Mouse (Mus musculus) myocyte (in vitro differentiated cells): ENCODE measurements around the gene Eci2. TPM values are rescaled to one million over a fixed set of nuclear protein-coding genes. Genes with fewer than 3 reads are reported as not detected.

Source experiments
- H3K27me3 ChIP-seq: one replicate; pipeline ENCODE4 v1.6.1; 2011; ENCODE audit not compliant: control insufficient read depth, insufficient read depth, insufficient read length
- H3K36me3 ChIP-seq: one replicate; pipeline ENCODE4 v1.6.1; 2011; ENCODE audit not compliant: control insufficient read depth, insufficient read depth
- H3K4me2 ChIP-seq: one replicate; pipeline ENCODE4 v1.6.1; 2011; ENCODE audit warnings: low read depth, control low read depth
- H3K4me3 ChIP-seq: one replicate; pipeline ENCODE4 v1.5.1; 2011; ENCODE audit warnings: mild to moderate bottlenecking, control low read depth, moderate library complexity
- H3K79me2 ChIP-seq: one replicate; pipeline ENCODE4 v1.6.1; 2011; ENCODE audit not compliant: control insufficient read depth, insufficient read depth
- H3ac ChIP-seq: one replicate; pipeline ENCODE4 v1.6.1; 2011; ENCODE audit not compliant: control insufficient read depth, insufficient read length
- CEBPB ChIP-seq: IDR thresholded peaks from 2 replicates; pipeline ENCODE4 v1.6.1; 2011; ENCODE audit warnings: mild to moderate bottlenecking, moderate library complexity; ENCODE audit not compliant: poor library complexity, insufficient read depth, severe bottlenecking
- E2F4 ChIP-seq: IDR thresholded peaks from one replicate; pipeline ENCODE4 v1.6.1; 2011; ENCODE audit warnings: mild to moderate bottlenecking, control low read depth, moderate library complexity; ENCODE audit not compliant: insufficient read depth
- MAX ChIP-seq: IDR thresholded peaks from one replicate; pipeline ENCODE4 v1.6.1; 2011; ENCODE audit warnings: low read depth, mild to moderate bottlenecking, control low read depth
- MYOD1 ChIP-seq, 3 experiments: IDR thresholded peaks; one replicate each; pipeline ENCODE4 v1.6.1; 2011; ENCODE audit warnings: control low read depth in 2 of 3, low read depth in 2 of 3, mild to moderate bottlenecking in 2 of 3, moderate library complexity in 1 of 3; ENCODE audit not compliant: insufficient read length in 2 of 3, control insufficient read depth in 1 of 3
- MYOG ChIP-seq, 3 experiments: IDR thresholded peaks; one replicate each; pipeline ENCODE4 v1.6.1; 2011; ENCODE audit warnings: control low read depth in 2 of 3, low read depth in 2 of 3, mild to moderate bottlenecking in 2 of 3; ENCODE audit not compliant: insufficient read length in 2 of 3, control insufficient read depth in 1 of 3, insufficient read depth in 1 of 3
- POLR2A ChIP-seq: IDR thresholded peaks from one replicate; pipeline ENCODE4 v1.6.1; 2011; ENCODE audit warnings: low read depth, mild to moderate bottlenecking, control low read depth, moderate library complexity; ENCODE audit not compliant: insufficient read length
- POLR2AphosphoS2 ChIP-seq: IDR thresholded peaks from one replicate; pipeline ENCODE4 v1.6.1; 2011; ENCODE audit warnings: low read depth, control low read depth; ENCODE audit not compliant: insufficient read length
- REST ChIP-seq: IDR thresholded peaks from one replicate; pipeline ENCODE4 v1.6.1; 2011; ENCODE audit warnings: mild to moderate bottlenecking, control low read depth, moderate library complexity; ENCODE audit not compliant: insufficient read depth, insufficient read length
- SRF ChIP-seq: IDR thresholded peaks from one replicate; pipeline ENCODE4 v1.6.1; 2011; ENCODE audit warnings: low read depth; ENCODE audit not compliant: control insufficient read depth, insufficient read length
- TCF12 ChIP-seq: IDR thresholded peaks from one replicate; pipeline ENCODE4 v1.6.1; 2011; ENCODE audit warnings: mild to moderate bottlenecking, control low read depth; ENCODE audit not compliant: poor library complexity, insufficient read depth, severe bottlenecking
- TCF3 ChIP-seq: IDR thresholded peaks from one replicate; pipeline ENCODE4 v1.6.1; 2011; ENCODE audit warnings: low read depth, control low read depth; ENCODE audit not compliant: insufficient read length
- USF1 ChIP-seq: IDR thresholded peaks from one replicate; pipeline ENCODE4 v1.6.1; 2011; ENCODE audit warnings: low read depth, mild to moderate bottlenecking, control low read depth, moderate library complexity
- polyA plus RNA-seq: library from polyadenylated mRNA; unstranded; fragments of >200 nt; fragmentation: generic; extraction: Trizol; gene quantifications from one replicate; pipeline ENCODE4 v1.2.1, GENCODE M21; 2012; ENCODE audit warnings: missing spikeins

The Eci2 gene
- polyA plus RNA-seq, 1 experiment: 62.9 TPM

DNA sequence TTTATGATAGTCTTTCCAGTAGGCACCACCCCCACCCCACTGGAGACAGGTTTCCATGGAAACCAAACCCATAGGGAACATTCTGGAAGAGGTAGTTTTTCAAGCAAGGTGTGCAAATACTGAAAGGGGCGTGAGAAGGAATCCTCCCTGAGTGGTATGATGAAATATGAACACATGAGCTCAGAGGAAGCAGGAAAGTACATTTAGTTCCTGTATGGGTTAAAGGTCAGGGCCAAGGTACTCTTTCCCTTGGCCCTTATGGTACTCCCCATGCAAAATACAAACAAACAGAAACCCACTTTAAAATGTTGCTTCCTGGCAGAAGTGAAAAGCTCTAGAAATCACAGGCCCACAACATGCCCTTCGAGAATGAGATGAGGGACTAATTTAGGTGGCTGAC is 39.1 kb upstream of the Eci2 start:
- H3K4me2 ChIP-seq: no peak overlapping the region
- no peak overlapping the region for H3K4me3 ChIP-seq
- no peaks in the 10 kb centered on the region for H3K36me3 ChIP-seq
- H3ac ChIP-seq: no peak overlapping the region
- H3K27me3 ChIP-seq: no peaks in the 10 kb centered on the region
- H3K79me2 ChIP-seq: no peaks in the 10 kb centered on the region
- TF ChIP-seq CEBPB (no peak), POLR2AphosphoS2 (no peak), MAX (no peak), REST (no peak), MYOD1 (IDR thresholded peaks at IDR 0.05; ENCODE audit: control insufficient read depth in 1 of 3, insufficient read length in 2 of 3, low read depth in 2 of 3) (no peak), SRF (no peak), TCF3 (no peak), E2F4 (no peak), TCF12 (no peak), USF1 (no peak), MYOG (IDR thresholded peaks at IDR 0.05; ENCODE audit: control insufficient read depth in 1 of 3, insufficient read depth in 1 of 3, insufficient read length in 2 of 3, low read depth in 2 of 3) (no peak), POLR2A (no peak)

GRCm38 (mm10) chr13:35064381-35064780 is 37.5 kb upstream of the Eci2 start:
- Histone ChIP-seq H3ac (no peak overlapping the region), H3K36me3 (no peaks in the 10 kb centered on the region), H3K4me3 (no peak overlapping the region), H3K27me3 (no peaks in the 10 kb centered on the region), H3K4me2 (no peak overlapping the region), H3K79me2 (no peaks in the 10 kb centered on the region)
- TF ChIP-seq TCF3 (no peak), POLR2AphosphoS2 (no peak), TCF12 (no peak), SRF (no peak), MYOD1 (IDR thresholded peaks at IDR 0.05; ENCODE audit: control insufficient read depth in 1 of 3, insufficient read length in 2 of 3, low read depth in 2 of 3) (no peak), REST (no peak), POLR2A (no peak), CEBPB (no peak), MAX (no peak), MYOG (IDR thresholded peaks at IDR 0.05; ENCODE audit: control insufficient read depth in 1 of 3, insufficient read depth in 1 of 3, insufficient read length in 2 of 3, low read depth in 2 of 3) (no peak), E2F4 (no peak), USF1 (no peak)

GRCm38 (mm10) chr13:35058145-35058544 is 31.2 kb upstream of the Eci2 start:
- no peaks in the 10 kb centered on the region for H3K79me2 ChIP-seq

DNA sequence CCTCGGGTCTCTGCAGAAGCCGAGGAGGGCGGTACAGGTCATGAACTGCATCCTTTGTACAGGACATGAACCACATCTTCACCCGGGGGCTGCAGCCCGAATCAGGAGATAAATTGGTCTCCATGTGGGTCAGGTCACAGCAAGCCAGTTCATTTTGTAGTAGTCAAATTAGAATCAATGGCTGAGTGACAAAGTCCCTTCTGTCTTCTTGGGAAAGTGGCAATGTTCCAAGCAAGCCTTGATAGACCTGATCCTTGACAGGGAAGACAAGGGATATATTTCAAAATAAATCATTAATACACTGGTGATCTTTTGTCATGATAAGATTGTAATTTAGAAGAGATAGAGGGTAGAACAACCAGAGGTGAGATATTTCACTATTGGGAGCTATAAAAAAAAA is 9.6 kb upstream of the Eci2 start:
- Histone ChIP-seq H3K4me3 (no peak overlapping the region), H3K27me3 (no peaks in the 10 kb centered on the region), H3K79me2 (no peaks in the 10 kb centered on the region), H3K36me3 (no peaks in the 10 kb centered on the region), H3K4me2 (no peak overlapping the region), H3ac (no peak overlapping the region)
- TF ChIP-seq TCF12 (no peak), MYOG (IDR thresholded peaks at IDR 0.05; ENCODE audit: control insufficient read depth in 1 of 3, insufficient read depth in 1 of 3, insufficient read length in 2 of 3, low read depth in 2 of 3) (no peak), E2F4 (no peak), MYOD1 (IDR thresholded peaks at IDR 0.05; ENCODE audit: control insufficient read depth in 1 of 3, insufficient read length in 2 of 3, low read depth in 2 of 3) (no peak), REST (no peak)

More at GRCm38 (mm10) chr13:35058145-35058544, 31.2 kb upstream of the Eci2 start:
- TF ChIP-seq MYOD1 (IDR thresholded peaks at IDR 0.05; ENCODE audit: control insufficient read depth in 1 of 3, insufficient read length in 2 of 3, low read depth in 2 of 3) (no peak), POLR2AphosphoS2 (no peak), MYOG (IDR thresholded peaks at IDR 0.05; ENCODE audit: control insufficient read depth in 1 of 3, insufficient read depth in 1 of 3, insufficient read length in 2 of 3, low read depth in 2 of 3) (no peak), TCF12 (no peak), REST (no peak), E2F4 (no peak), POLR2A (no peak), TCF3 (no peak), USF1 (no peak), MAX (no peak), SRF (no peak), CEBPB (no peak)
- H3ac ChIP-seq: no peak overlapping the region
- peak overlapping the region; percentile 15 for H3K4me2 ChIP-seq
- H3K27me3 ChIP-seq: no peaks in the 10 kb centered on the region
- no peak overlapping the region for H3K4me3 ChIP-seq
- no peaks in the 10 kb centered on the region for H3K36me3 ChIP-seq

DNA sequence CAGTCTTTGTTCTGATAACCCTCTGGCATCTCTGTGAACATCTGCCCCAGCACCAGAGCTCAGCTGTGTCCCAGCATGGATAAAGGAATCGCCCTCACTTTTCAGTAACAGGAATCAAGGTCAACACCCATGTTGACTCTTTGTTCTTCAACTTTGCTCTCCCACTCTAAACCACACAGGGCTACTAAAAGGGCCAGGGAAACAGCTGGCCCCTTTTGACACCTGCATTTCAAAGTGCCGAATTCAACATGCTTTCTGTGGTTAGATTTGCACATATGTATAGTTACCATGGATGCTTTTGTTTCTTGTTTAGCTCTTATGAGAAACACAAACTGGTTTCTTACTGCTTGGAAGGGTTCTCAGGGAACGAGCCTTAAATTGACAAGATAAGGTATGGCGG is 8.8 kb upstream of the Eci2 start:
- Histone ChIP-seq H3K27me3 (no peaks in the 10 kb centered on the region), H3K4me3 (no peak overlapping the region), H3K79me2 (no peaks in the 10 kb centered on the region), H3K4me2 (no peak overlapping the region), H3ac (no peak overlapping the region), H3K36me3 (no peaks in the 10 kb centered on the region)
- TF ChIP-seq REST (no peak), TCF3 (no peak), MAX (no peak), USF1 (no peak), CEBPB (no peak), MYOD1 (IDR thresholded peaks at IDR 0.05; ENCODE audit: control insufficient read depth in 1 of 3, insufficient read length in 2 of 3, low read depth in 2 of 3) (no peak), SRF (no peak), POLR2A (no peak), MYOG (IDR thresholded peaks at IDR 0.05; ENCODE audit: control insufficient read depth in 1 of 3, insufficient read depth in 1 of 3, insufficient read length in 2 of 3, low read depth in 2 of 3) (no peak), E2F4 (no peak), TCF12 (no peak), POLR2AphosphoS2 (no peak)
